Mouse (Mus musculus) layer of hippocampus, adult 2 months (tissue): ENCODE data around the gene Cldn14. TPM values are rescaled to one million over a fixed set of nuclear protein-coding genes. Genes with fewer than 3 reads are reported as not detected.
"Not testable (repeated sequence)": the region's sequence is repeated elsewhere in the genome, so short reads cannot be mapped to it uniquely, and the experiment has no call there.

Source experiments
- DNase-seq, 2 experiments: peaks; one replicate each; pipeline ENCODE4 v3.0.0; 2022; ENCODE audit warnings: low spot score in 2 of 2
- H3K27ac ChIP-seq: fragments of 200-600 bp; 2 replicates; pipeline ENCODE4 v1.8.1; 2022
- H3K4me3 ChIP-seq: fragments of 200-600 bp; 2 replicates; pipeline ENCODE4 v1.8.1; 2022; ENCODE audit warnings: mild to moderate bottlenecking
- CTCF ChIP-seq: fragments of 200-600 bp; conservative IDR thresholded peaks from 2 replicates; pipeline ENCODE4 v1.8.1; 2022; ENCODE audit warnings: antibody characterized with exemption, mild to moderate bottlenecking, moderate library complexity
- total RNA-seq, 2 experiments: library from RNA; stranded (reverse); gene quantifications; 2 replicates each; pipeline ENCODE4 v1.2.3; 2021

Gene Cldn14
- total RNA-seq, 2 experiments from 2014 or later = 0.92 to 0.98 TPM

DNA sequence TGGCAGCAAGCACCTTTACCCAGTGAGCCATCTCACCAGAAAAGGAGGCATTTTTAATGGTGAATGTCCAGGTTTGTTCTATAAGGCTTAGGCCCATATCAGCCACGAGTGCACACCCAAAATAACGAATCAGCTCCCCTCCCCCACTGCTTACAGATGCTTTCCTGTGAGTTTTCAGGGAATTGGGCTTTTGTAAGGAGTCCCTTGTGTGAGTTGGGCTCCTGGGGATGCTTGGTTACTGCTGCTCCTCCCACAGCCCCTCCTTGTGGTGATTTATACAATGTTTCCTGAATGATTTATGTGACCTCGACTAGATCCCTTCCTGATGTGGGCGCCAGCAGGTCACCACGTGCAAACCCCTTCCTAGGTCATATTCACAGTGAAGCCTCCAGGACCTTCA, 9.7 kb downstream of the Cldn14 start:
- Histone ChIP-seq H3K27ac (no peak overlapping the region), H3K4me3 (no peak overlapping the region)
- DNase-seq = no peak
- TF ChIP-seq CTCF = no peak

DNA sequence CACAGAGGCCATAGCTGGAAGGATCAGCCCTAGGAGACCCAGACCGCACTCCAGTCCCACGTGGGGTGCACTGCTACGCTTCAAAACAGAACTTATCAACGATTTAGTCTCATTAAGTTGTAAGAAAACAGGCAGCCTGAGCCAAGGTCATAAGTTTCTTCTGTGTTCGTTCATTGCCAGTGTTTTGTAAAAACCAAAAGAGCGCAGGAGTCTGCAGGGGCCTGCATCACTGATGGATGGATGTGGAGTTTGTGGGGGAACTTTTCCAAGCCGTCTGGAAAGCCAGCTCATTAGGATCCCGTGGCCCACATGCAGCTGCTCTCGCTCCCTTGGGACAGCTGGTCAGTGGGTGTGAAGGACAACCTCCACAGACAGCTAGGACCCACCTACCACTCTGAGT, 25.1 kb downstream of the Cldn14 start:
- no peak for TF ChIP-seq CTCF
- no peak overlapping the region for H3K27ac ChIP-seq
- no peak overlapping the region for H3K4me3 ChIP-seq
- peak; percentile 55 to 61 for DNase-seq

DNA sequence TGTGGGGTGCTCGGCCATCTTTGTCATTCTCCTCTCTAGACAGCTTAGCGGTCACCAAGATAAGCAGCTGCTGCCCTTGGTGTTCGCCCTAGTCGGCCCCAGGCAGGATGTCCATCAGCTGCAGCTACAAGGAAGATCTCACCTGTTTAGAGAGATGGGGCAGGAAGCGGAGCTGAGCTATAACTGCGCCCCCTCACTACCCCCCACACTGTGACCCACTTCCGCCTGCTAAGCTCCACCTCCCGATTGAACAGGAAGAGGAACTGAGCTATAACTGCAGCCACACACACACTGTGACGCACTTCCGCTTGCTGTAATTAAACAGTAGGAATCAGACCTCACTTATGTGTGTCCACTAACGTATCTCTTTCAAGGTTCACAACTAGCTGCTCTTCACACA, 26.3 kb downstream of the Cldn14 start:
- TF ChIP-seq CTCF = no peak
- Histone ChIP-seq H3K27ac (no peak overlapping the region), H3K4me3 (no peak overlapping the region)
- no peak for DNase-seq

DNA sequence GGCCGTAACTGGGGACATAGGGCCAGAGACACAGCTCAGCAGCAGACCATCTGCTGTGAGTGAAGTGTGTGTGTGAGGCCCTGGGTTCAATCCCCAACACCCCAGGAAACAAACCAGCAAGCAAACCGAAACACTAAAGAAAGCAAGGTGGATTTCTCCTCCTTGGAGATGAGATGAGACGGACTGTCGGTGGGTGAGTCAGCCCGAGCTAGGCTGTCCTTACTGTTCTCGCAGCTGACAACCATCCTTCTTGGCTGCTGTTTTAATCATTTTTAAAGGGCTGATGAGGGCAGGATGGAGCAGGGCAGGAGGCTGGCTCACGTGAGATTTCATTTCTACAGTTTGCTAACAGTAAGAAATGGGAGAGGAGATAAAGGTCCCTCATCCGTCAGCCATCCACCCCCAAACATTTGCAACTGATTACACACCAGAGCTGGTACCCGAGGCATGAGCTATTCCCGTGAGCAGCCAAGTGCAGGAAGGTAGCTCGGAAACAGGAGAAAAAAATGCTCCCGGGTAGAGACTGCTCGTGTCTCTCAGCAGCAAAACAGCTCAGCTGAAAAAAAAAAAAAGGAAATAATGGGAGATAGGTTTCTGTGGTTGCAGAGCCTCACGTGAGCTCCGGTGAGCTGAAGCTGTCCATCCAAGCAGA, 27.3 kb downstream of the Cldn14 start:
- H3K27ac ChIP-seq = 0 out of 2 replicates have a peak overlapping the region, but pooled peaks have one; percentile 39
- no peak for DNase-seq
- no peak overlapping the region for H3K4me3 ChIP-seq
- no peak for TF ChIP-seq CTCF

DNA sequence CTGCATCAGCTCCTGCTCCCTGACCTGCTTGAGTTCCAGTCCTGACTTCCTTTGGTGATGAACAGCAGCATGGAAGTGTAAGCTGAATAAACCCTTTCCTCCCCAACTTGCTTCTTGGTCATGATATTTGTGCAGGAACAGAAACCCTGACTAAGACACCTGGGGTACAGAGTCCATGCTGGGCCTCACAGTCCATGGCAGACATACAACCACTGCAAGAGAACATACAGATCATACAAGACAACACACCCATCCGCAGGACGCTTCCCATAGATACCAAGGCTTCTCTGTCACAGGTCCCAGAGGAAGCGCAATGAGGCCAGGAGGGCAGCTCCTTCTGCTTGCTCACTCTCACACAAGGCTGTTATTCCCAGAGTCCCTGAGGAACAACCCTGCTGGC, 28.3 kb downstream of the Cldn14 start:
- H3K27ac ChIP-seq, H3K4me3 ChIP-seq, DNase-seq: not testable (repeated sequence)

DNA sequence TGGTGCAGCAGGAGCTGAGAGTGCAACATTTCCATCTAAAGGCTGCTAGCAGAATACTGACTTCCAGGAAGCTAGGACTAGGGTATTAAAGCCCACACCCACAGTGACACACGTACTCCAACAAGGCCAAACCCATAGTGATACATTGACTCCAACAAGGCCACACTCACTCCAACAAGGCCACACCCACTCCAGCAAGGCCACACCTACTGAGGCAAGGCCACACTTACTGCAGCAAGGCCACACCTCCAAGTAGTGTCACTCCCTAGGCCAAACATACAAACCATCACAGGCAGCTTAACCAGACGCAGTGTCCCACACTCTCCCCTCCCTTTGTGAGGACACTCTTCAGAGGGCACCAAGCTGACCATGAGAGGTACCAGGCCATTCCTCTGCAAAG, 29.3 kb downstream of the Cldn14 start:
- no peak overlapping the region for H3K4me3 ChIP-seq
- no peak for TF ChIP-seq CTCF
- no peak for DNase-seq
- no peak overlapping the region for H3K27ac ChIP-seq

DNA sequence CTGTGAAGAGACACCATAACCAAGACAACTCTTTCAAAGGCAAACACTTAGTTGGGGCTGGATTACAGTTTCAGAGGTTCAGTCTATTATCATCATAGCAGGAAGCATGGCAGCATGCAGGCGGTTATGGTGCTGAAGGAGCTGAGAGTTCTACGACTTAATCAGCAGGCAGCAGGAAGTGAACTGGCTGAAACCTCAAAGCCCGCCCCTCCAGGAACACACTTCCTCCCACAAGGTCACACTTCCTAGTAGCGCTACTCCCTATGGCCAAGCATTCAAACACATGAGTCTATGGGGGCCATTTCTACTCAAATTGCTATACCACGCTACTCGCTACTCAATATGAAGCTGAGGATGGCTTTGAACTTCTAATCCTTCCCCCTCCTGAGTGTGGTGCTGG, 31.1 kb downstream of the Cldn14 start:
- no peak for DNase-seq
- Histone ChIP-seq H3K4me3 (no peak overlapping the region), H3K27ac (no peak overlapping the region)
- no peak for TF ChIP-seq CTCF

DNA sequence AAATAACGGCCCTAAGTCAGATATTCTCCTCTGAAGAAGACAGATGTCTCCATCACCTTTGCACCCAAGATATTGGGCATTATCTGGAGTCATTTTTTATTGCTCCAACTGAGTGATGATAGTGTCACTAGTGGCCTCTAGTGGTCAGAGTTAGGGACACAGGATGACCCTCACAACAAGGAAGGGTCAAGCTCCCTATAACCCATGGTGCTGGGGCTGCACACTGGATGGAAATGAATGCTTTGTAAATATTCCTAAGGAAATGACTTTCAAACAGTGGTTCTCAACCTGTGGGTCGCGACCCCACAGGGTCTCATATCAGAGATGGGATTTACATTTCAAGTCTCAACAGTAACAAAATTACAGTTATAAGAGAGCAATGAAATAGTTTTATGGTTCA, 31.7 kb downstream of the Cldn14 start:
- peak; percentile 75 for TF ChIP-seq CTCF
- no peak for DNase-seq

DNA sequence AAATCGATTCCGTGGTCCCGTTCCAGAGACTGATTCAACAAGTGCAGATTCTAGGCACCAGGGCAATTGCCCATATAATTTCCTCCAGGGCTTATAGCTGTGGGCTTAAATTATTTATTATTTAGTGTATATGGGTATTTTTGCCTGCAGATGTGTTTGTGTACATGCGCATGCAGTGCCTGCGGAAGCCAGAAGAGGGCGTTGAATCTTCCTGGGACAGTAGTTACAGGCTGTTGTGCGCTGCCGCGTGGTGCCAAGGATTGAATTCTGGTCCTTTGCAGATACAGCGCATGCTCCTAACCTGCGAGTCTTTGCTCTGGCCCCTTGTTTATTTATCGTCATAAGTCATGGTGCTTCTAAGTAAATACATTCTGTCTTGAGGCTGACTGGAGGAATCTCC, 33.2 kb downstream of the Cldn14 start:
- Histone ChIP-seq H3K4me3 (no peak overlapping the region), H3K27ac (no peak overlapping the region)
- TF ChIP-seq CTCF = 0 out of 2 replicates have a peak, but pooled peaks have one; percentile 12
- no peak for DNase-seq

More for the DNA sequence above, 31.7 kb downstream of the Cldn14 start:
- Histone ChIP-seq H3K4me3 (no peak overlapping the region), H3K27ac (no peak overlapping the region)

DNA sequence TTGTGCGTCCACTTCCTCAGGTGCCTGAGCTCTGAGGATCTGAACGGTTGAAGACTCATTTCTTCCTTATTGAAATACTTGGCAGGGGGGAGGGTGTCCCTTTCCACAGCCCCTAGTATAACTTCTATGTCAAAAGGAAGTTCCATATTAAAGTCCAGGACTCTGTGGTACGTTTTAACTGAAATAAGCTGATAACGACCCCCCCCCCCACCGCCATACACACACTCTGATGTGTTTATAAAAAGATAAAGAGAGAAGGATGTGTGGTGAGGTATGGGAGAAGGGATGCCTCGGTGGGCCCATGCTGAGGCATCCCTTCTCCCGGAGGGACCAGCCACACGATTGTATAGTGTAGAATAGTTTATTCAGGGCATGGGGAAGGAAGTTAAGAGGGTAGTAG, 34.4 kb downstream of the Cldn14 start:
- H3K4me3 ChIP-seq = no peak overlapping the region
- H3K27ac ChIP-seq = no peak overlapping the region
- TF ChIP-seq CTCF = no peak
- DNase-seq = no peak

DNA sequence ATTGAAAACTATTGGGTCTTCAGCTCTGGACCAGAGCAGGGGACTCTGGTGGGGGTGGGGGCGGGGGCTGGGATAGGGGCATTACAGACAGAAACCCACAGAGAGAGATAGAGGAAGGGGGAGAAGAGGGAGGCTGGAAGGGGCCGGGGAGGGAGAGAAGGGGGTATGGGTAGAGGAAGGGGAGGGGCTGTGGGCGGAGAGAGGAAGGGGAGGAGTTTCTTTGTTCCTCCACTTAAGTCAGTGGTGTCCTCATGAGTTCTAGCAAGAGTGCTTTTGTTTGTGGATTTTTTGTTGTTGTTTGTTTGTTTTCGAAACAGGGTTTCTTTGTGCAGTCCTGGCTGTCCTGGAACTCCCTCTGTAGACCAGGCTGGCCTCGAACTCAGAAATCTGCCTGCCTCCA, 35.1 kb downstream of the Cldn14 start:
- no peak for DNase-seq
- H3K4me3 ChIP-seq = no peak overlapping the region
- no peak for TF ChIP-seq CTCF
- H3K27ac ChIP-seq = no peak overlapping the region

DNA sequence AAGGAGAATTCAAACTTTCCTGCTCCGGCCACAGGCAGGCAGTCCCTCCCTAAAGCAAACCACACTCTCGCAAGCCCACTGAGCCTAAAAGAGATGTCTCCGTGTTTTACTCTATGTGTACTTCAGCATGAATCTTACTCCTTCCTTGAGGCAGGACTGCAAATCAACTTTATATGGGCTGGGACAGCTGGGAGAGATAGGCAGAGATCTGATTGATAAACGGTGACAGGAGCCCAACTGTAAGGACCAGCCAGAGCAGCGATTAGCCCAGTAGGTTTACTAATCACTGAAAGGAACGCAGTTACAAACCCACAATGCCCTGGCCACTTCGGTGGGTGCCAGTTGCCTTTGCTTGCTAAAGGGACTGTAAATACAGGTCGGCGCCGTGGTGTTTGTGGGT, 35.5 kb downstream of the Cldn14 start:
- no peak for DNase-seq
- Histone ChIP-seq H3K4me3 (no peak overlapping the region), H3K27ac (no peak overlapping the region)
- TF ChIP-seq CTCF = no peak

DNA sequence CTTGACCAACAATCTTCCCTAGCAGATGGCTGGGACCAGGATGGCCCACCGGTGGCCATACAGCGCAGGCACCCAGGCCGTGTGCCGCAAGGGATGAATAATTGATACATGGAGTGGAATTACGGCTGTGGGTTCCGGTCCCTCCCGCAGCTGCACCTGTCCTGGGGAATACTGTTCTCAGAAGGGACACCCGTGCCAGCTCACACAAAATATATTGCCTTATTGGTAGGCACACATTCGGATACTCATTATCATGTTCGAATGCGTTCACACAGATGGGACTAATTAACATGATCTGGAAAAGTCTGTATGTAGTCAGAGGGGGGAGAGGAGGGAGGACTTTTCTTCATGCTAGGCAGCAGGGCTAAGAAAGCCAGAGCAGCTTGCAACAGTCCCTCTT, 37.6 kb downstream of the Cldn14 start:
- H3K4me3 ChIP-seq = no peak overlapping the region
- no peak for DNase-seq
- no peak overlapping the region for H3K27ac ChIP-seq
- TF ChIP-seq CTCF = no peak

DNA sequence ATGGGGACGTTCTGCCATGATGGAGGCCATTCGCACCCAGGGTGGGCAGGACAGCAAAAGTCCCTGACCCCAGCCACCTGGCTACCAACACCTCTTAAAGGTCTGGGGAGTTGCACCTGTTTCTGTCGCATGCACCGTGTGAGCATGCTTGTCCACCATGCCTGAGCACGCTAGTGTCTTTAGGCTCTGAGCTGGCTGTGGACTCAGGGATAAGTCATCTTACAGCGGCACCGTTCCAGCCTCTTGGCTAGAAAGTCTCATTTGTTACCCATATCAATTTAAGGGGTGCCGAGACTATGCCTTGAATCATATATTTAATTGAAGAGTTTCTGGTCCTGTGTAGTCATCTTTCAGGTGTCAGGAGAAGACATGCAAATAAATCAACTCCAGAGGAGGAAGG, 40.7 kb downstream of the Cldn14 start:
- Histone ChIP-seq H3K4me3 (no peak overlapping the region), H3K27ac (no peak overlapping the region)
- DNase-seq = no peak
- TF ChIP-seq CTCF = no peak

DNA sequence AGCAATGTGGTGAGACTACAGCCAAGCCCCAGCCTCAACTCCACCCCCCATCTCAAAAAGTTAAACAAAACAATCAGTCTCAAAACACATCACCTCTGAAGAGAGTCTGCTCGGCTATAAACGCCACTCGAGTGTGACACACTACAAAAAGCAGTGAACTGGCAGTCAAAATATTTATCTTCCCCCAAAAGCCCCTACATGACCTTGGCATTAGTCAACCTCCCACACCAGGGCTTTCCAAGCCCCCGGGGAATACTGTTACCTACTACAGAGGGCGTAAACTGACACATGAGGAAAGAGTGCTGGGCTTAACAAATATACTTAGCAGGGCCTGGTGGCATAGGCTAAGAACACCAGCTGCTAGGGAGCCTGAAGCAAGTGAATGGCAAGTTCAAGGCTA, 46.4 kb downstream of the Cldn14 start:
- TF ChIP-seq CTCF = no peak
- DNase-seq = no peak
- Histone ChIP-seq H3K4me3 (no peak overlapping the region), H3K27ac (no peak overlapping the region)
